Mouse (Mus musculus) spleen, postnatal 4 days (tissue): ENCODE measurements around the gene Ust.
A peak's percentile ranks its signal among the peaks of the same experiment; 100 is the strongest.
"Not testable (repeated sequence)": the region's sequence is repeated elsewhere in the genome, so short reads cannot be mapped to it uniquely, and the experiment has no call there.

Experiments used
- DNase-seq, 2 experiments: peaks; one replicate each; pipeline ENCODE4 v3.0.0; 2022; ENCODE audit warnings: low spot score in 2 of 2

Gene Ust

DNA sequence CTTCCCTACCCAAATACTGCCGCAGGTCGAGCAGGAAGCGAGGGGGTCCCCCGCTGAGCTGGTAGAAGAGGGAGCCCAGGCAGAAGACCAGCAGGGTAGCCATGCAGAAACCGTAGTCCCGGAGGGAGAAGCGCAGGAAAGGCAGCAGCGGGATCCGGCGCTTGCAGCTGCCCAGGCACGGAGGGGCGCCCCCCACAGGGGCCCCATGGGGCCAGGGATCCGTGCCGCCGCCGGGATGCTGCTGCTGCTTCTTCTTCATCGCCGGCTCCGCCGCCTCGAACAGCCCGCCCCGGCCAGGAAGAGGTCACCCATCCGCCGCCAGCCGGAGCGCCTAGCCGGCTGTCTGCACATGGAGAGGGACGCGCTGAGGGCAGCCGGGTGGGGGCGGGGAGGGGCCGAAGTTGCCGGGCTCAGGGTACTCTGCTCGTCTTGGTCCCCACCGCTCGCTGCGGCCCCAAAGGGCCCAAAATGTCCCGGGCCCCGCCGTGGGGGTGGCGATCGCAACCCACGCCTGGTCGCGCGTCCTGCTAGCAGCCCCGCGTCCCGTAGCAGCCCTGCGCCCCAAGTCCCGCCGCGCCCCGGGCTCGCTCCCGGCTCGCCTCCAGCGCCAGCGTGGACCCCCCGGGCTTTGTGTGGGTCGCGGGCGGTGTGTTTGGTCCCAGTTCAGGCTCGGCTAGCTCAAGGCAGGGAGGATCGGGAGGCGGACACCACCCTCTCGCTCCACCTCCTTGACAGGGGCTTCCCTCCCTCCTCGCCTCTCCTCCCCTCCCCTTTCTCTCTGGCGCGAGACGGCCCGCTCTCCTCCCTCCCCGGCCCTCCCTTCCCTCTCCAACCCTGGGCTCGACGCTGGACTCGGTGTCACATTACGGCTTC, at the start of gene Ust:
Gene Ust (minus strand): TSS at position 685 of the 873 bp plus-strand sequence.
- peak; percentile 33 to 71 for DNase-seq

DNA sequence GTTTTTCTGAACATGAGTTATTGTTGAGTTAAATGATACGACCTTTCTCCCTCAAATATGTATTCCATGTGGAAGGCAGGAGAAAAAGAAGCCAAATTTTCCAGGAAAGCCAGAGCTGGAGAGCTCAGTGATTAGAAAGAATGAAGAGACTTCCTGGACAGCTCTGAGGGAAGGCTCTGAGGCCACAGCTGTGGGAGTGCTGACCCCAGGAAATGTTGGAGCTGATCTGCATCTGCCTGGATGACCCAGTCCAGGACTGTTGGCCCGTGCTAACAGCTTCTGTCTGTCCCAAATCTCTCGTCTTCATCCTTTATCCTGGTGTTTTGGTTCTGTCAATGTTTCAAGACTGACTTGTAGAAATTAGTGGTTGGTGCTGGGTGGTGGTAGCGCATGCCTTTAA, 42.7 kb upstream of the Ust start:
- DNase-seq: no peak

DNA sequence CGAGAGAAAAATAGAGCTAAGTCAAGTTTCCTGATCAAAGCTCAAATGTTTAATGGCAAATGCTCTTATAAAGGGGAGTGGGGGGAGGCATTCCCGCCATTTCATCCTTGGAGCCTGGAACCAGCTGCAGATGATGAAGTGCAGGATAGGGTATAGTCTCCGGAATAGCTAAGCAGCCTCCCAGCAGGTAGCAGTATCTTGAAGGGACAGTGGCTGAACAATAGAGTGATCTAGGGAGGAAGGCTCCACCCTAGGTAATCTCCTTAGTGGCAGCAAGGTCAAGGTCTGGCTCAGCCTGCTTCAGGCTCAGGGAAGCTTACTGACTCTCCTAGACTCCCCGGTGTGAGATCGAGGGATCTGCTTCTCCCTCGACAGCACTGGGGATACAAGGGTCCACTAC, 40.9 kb upstream of the Ust start:
- DNase-seq: not testable (repeated sequence)

DNA sequence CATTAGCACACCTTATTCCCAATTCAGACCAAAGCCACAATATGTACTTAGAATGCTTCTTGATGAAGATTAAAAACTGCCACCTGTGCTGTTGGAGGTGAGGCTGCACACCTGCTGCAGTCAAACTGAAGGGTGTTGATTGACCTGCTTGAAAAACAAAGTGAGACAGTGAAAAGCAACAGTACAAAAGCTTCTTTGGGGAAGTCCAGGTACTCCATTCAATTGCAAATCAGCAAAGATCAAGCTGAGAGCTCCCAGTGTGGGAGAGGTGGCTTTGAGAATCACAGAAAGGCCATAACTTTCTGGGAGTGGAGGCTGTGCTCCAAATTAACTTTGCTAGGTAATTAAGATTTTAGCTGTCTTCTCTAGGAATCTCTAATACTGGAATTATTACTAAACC, 33.6 kb upstream of the Ust start:
- DNase-seq: not testable (repeated sequence)

DNA sequence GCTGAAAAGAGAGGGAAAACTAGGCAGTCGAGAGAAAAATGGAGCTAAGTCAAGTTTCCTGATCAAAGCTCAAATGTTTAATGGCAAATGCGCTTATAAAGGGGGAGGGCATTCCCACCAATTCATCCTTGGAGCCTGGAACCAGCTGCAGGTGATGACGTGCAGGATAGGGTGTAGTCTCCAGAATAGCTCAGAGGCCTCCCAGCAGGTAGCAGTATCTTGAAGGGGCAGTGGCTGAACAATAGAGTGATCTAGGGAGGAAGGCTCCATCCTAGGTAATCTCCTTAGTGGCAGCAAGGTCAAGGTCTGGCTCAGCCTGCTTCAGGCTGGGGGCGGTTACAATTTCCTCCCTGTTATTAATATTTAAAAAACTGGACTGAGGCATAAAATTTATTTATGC, 33.0 kb upstream of the Ust start:
- not testable (repeated sequence) for DNase-seq

DNA sequence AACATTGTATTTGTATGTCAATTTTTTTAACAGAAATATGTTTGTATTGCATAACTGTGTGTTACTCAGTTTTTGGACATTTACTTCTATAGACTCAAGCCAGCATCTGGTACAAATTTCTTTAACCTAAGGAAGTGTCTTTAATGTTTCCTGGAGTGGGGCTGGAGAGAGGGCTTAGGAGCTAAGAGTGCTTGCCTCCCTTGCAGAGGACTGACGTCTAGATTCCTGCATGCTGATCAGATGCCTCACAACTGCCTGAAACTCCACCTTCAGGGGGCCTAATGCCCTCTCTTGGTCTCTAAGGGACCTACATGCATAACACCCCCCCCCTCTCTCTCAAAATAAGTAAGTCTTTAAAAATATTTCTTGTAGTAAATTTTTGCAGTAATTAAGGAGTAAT, 22.9 kb upstream of the Ust start:
- no peak for DNase-seq

DNA sequence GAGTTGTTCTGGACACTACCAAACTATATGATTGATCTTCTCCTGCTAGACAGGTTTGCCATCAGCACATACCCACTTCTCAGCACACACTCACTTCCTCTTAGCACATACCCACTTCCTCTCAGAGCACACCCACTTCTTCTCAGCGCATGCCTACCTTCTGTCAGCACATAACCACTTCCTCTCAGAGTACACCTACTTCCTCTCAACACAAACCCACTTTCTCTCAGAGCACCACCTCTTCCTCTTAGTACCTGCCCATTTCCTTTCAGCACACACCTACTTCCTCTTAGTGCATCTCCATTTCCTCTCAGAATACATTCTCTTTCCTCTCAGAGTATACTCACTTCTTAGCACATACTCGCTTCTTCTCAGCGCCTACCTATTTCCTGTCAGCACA, 16.8 kb upstream of the Ust start:
- DNase-seq: peak in 1 of 2 experiments; percentile 29

DNA sequence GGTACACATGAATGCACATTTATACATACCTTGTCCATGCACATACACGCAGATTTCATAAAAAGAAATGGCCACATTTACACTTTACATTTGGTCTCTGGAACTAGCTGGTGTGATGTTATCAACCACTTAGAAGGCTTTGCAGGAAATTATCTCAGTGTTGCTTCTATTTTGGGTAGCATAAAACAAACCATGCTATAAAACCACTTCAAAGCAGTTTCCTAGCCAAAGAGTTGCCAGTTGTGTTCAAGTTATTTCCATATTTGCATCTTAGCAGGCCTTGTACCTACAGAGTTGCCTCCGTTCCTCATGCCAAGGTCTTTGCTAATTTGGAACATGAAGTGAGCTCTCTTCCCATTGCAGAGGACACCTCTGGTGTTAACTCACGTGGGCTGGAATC, 13.0 kb upstream of the Ust start:
- no peak for DNase-seq

DNA sequence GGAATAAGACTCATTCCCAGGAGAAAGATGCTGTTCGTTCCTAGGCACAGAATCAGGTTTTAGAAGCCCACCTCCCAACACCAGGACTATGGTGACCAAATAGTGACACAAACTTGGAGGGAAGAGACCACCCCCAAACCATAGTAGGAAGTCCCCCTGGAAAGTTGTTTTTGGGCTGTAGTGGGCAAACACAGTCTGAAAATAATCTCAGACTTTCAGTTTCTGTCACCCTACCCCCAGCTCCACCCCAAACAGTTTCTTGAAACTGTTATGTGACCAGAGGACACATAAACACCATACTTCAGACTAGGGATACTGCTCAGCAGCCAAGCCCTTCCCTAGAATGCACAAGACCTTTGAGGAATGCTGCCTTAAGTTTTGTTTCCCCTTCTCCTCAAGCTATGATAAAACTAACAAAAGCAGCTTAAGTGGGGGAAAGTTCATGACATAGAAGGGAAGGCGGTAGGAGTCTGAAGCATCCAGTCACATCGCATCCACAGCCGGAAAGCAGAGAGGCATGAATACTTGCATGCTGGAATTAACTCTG, 12.0 kb upstream of the Ust start:
- peak in 1 of 2 experiments; percentile 25 for DNase-seq

DNA sequence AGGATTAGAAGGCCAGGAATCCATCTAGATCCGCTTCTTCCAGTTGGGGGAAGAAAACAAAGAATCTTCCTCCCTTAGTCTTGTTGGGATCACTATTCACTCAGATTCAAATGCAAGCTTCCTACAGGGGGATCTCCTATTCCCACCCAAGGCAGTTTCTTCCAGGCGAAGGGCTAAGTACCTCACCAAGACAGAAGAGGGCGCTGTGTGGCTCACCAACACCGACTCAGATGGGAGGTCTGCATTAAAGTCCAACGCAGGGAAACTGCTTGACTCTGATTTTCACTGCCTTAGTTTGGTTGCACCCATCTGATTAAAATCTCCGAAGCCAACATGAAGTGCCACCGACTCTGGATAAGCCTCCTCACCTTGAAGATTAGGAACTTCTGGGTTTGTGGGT, 10.5 kb upstream of the Ust start:
- no peak for DNase-seq

DNA sequence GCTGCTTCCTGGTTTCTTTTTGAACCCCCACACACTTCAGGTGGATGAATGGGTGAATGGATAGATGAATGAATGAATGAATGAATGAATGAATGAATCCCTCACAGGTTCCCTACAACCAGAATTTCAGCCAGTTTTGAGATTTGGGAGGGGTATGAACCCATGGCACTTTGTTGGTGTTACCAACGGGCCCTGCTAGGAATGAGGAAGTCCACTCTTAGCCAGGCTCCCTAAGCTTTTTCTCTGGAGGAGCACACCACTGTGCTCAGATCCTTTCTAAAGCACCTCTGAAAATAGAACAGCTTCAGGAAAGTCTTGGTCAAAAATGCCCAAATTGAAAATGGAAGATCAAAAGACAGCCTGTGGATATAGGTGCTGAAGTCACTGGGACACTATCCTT, 6.7 kb upstream of the Ust start:
- no peak for DNase-seq

DNA sequence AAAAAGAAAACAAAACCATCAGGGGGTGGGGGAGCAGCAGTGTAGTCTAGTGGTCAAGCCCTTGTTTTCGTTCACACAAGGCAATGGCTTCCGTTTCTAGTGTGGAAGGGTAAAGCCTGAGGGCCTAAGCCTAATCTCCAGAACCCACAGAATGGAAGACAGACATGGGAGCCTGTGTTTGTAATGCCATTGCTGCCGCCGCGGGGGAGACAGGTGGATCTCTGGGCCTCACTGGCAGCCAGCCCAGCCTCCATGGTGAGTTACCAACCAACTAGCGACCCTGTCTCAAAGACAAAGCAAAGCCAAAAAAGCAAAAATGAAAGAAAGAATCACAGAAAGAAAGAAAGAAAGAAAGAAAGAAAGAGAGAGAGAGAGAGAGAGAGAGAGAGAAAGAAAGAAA, 2.9 kb upstream of the Ust start:
- no peak for DNase-seq

DNA sequence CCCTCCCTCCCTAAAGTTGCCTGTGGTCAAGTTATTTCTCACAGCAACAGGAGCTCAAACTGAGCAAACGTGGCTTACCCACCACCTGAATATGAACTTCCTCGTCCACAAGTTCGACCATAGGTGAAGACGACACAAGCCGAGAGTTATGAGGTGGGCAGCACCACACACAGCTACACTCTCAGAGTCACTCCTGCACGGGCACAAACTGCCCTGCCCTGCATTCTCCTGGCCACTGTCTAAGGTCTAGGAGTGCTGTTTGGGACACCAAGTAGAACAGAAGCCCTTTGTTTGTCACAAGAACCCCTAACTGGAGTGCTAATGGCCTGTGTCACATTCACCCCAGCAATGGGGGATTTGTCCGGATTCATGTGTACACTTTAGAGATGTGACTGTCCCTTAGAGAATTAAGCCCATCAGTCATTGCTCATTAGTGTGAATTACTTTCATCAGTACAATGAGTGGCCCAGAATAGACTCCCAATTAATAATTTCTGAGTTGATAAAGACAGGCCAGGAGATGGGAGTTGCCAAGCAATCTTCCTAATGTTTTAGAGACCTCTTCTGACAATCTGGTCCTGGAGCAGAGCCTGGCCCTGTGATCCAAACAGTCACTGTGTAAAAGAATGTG, 2.3 kb upstream of the Ust start:
- no peak for DNase-seq

DNA sequence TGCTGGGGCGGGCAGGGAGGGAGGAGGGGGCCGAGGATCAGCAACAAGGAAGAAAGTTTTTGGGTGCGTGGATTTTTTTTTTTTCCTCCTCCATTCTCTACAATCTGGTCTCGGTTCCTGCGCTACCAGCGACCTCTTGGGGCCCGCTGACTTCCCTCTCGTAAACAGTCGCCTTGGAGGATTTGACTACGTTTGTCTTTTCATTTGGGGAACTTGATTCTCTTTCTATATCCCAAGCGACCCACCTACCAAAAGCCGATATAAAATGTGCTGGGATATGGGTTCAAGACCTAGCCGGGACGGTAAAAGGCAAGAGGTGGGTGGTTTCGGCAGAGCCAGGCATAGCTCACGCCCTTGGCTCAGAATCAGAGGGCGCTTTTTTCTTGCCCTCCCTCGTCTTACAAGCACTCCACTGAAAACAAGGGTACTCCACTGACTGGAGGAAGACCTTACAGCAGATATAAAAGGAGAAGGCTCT, 428 bp upstream of the Ust start:
- no peak for DNase-seq

DNA sequence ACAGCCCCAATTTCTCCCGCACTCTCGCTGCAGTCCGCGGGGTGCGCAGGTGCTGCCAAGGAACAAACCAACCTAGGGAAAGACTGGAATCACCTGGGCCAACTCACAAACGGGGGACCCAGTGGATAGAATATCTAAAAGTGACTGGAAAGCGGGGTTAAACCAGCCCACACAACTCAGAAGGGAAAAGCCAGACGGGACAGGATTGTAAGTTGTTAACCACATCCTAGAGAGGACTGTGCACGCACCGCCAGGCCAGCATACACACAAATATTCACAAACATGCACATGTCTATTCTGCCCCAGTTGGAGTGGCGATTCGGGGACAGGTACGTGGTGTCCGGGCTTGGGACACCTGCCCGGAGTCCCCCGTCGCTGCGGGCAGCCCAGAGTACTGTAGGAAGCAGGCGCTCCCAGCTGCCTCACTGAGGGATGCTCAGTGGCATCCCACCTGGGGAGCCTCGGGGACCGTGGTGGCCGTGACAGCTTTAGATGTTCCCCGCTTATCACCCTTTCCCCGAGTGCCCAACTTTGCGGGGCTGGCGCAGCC, 959 bp downstream of the Ust start:
- DNase-seq: peak in 1 of 2 experiments; percentile 63

DNA sequence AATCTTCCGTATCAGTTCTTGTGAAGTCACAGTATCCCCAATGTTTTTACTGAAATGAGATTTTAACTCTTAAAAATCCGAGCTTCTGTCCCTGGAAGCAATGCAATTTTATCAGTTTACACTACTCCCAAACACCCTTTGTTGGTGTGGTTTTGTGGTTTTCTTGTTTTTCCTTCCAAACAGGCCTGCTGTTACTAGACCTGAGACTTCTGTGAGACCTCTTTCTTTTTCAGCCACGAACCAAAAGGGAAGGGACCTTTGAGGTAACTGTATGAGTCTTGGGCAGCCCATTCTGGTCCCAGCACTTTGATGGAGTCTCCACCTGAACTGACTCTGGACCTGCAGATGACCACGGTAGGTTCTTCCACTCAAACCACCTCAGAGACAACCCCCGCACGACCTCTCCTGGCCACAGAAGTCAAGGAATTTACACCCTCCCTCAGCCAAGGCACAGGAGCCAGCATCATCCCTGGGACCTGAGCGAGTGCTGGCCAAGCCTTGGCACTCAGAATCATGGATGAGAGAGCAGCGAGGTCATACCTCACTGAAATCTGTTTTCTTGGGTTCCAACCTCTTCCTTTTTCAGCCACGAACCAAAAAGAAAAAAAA, 1.6 kb downstream of the Ust start:
- no peak for DNase-seq

DNA sequence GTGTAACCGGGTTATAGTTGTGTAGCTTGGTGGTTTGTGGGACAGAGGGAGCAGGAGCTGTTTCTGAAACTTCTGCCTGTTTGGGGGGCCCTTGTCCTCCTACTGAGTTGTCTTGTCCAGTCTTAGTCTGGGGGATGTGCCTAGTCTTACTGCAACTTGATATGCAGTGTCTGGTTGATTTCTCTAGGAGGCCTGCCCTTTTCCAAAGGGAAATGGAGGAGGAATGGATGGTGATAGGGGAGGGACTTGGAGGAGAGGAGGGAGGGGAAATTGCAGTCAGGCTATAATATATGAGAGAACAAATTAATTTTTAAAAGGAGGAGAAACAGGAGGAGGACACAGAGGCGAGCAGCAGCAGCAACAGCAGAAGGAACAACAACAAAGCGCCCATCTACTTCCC, 4.9 kb downstream of the Ust start:
- no peak for DNase-seq

DNA sequence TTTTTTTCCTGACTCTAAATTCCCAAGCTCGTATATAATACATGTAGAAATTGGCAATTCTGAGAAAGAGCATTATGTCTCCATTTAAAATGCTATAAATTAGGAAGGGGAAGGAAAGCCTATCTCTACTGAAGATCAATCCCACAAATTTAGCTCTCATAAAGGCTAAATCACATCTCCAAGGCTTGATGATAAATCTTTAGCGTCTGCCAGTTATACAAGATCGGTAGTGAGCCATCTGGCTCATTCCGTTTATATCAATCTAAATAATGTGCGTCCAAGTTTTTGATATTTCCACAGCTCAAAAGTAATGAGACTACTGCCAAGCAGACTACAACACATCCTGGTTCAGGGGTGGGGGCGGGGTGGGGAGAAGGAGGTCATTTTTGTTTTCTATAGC, 6.4 kb downstream of the Ust start:
- no peak for DNase-seq

DNA sequence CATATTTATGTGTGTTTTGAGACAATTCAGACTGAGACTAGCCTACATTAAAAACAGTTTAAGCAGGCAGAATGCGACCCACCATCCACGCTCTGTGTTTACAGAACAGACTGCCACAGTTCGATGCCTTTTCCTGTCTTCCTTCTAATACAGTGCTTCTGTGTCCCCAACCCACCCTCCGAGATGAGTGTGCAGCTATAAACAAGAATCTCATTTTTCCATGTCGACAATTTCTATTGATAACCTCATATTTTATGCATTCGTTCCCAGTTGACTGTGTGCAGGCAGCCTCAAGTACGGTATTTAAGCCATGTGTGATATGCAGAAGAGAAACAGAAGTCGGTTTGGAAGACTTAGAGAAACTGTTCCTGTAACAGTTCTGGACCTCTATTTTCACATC, 6.9 kb downstream of the Ust start:
- no peak for DNase-seq

DNA sequence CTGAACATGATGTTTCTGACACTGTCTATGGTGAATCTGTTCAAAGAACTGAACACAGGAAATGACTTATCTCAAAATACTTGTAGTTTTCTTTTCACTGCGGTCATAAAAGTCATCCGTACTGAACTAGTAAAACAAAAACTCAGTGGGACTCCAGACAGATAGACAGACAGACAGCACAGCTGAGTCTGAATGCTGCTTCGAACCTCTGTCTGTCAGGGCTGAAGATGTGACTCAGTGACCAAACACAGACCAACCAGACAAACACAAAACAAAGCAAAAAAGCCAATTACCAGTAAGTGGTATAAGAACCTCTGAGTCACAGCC, 12.4 kb downstream of the Ust start:
- no peak for DNase-seq

DNA sequence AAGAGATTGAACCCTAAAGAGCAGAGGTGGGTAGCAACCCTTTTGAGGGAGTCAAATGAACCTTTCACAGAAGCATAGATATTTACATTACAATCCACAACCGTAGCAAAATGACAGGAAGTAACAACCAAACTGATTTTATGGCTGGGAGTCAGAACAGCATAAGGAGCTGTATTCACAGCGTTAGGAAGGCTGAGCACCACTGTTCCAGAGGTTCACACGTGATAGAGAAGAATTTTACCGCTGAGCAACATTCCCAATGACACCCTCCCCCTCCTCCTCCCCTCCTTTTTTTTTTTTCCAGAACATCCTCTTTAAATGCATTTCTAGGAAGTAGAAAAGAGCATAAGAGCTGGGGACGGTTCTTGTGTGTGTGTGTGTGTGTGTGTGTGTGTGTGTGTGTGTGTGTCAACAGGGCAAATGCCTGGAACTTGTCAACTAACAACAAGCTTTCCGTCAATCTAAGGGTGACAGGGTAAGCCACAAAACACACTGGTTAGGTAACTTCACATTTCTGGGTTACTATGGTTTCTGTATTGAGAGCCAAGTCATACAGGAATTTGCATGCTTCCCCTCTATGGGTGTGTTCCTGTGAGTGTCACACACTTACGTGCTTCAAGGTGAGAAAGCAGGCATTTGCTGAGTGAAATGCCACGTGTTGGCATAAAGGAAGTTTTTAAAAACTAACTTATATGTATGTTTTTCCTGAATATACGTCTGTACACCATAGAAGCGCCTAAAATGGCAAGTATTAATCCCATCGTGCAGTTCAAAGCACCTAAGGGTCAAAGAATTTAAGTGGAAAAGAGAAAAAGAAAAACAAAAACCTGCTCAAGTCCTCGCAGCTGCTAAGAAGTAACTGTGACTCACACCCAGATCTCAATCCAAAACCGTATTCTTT, 13.0 kb downstream of the Ust start:
- no peak for DNase-seq
